Mouse (Mus musculus) cortical plate, adult 2 months (tissue): ENCODE data around the gene Zfp821.

Experiments used
- CTCF ChIP-seq: fragments of 200-500 bp; IDR thresholded peaks from 2 replicates; pipeline ENCODE4 v1.5.1; 2011; ENCODE audit warnings: mild to moderate bottlenecking, control low read depth, low read length; ENCODE audit not compliant: insufficient read depth; ENCODE audit errors: extremely low read depth
- POLR2A ChIP-seq: fragments of 200-500 bp; IDR thresholded peaks from 2 replicates; pipeline ENCODE4 v1.6.1; 2011; ENCODE audit warnings: mild to moderate bottlenecking, low read length, control low read depth; ENCODE audit not compliant: insufficient read depth; ENCODE audit errors: extremely low read depth

- no peak for TF ChIP-seq CTCF
- no peak for TF ChIP-seq POLR2A
These were observed 38.7 kb upstream of the Zfp821 start for GRCm38 (mm10) chr8:109666616-109667015.
